Mouse (Mus musculus) liver, postnatal 0 days (tissue): ENCODE measurements around the gene Tmprss6.

Experiments
- CTCF ChIP-seq: sonication (generic); IDR thresholded peaks from 2 replicates; pipeline ENCODE4 v1.5.1; 2016; ENCODE audit warnings: antibody characterized with exemption, low read depth
- EP300 ChIP-seq: IDR thresholded peaks from 2 replicates; pipeline ENCODE4 v1.6.1; 2016; ENCODE audit warnings: antibody characterized with exemption, low read depth, mild to moderate bottlenecking

- TF ChIP-seq CTCF (peak; percentile 96), EP300 (no peak)
Measured at GRCm38 (mm10) chr15:78447746-78448535, 20.5 kb downstream of the Tmprss6 start.
